In the genomic region with DNA sequence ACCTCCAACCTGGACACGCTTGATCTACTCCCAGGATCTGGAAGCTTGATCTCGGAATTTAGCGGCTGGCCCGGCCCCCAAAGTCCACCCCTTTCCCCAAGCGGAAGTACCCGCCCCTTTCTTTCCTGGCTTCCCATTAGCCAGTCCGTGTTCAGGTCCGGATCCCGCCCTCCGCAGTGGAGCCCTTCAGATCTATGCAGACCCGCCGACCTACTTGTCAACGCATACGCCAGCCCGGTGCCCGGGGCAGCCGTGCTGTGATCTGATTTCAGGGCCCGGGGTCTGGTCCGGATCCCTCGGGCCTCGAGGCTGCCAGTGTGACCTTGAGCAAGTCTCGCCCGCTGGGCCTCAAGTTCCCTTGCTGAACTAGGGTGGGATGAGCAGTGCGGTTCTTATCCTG, we compare ENCODE assay signal across 8 mouse cellular contexts. TPM values are rescaled to one million over a fixed set of nuclear protein-coding genes. Genes with fewer than 3 reads are reported as not detected.
DNase-seq lines count a peak whose midpoint lies in the region; ATAC-seq and TF ChIP-seq lines count a peak whose summit lies in the region.

TSS of gene Nudt22 (minus strand) at position 112 of the 400 bp plus-strand sequence.
TSS of gene Trpt1 (plus strand) at position 126 of the 400 bp plus-strand sequence.

- H3K27ac ChIP-seq in intestine, postnatal 0 days (ENCODE audit: low read depth, low read length), result peak within 1 kb of the TSS; percentile 74
- peak within 1 kb of the TSS; percentile 65 for H3K27ac ChIP-seq in limb, embryonic 13.5 days
- peak within 1 kb of the TSS; percentile 78 for H3K27ac ChIP-seq in midbrain, embryonic 15.5 days
- peak within 1 kb of the TSS; percentile 39 for H3K27ac ChIP-seq in spleen, adult 2 months (ENCODE audit: insufficient read depth, low read length)

- ATAC-seq in intestine, postnatal 0 days, result peak; percentile 58
- ATAC-seq in limb, embryonic 13.5 days (ENCODE audit: low FRiP score, low read depth), result peak; percentile 84
- peak; percentile 65 for ATAC-seq in midbrain, embryonic 15.5 days (replicated peaks)

- H3K4me1 ChIP-seq in intestine, postnatal 0 days (replicated peaks; ENCODE audit: control insufficient read depth, insufficient read depth, low read length), result peaks cover 13% of the 10 kb centered on the region; the same call in 1 of the 2 replicates
- peaks cover 42% of the 10 kb centered on the region for H3K4me1 ChIP-seq in limb, embryonic 13.5 days
- H3K4me1 ChIP-seq in midbrain, embryonic 15.5 days, result peaks cover 48% of the 10 kb centered on the region
- H3K4me1 ChIP-seq in spleen, adult 2 months (ENCODE audit: control insufficient read depth, insufficient read depth, insufficient read length), result peaks cover 20% of the 10 kb centered on the region

- peaks cover 7% of the 10 kb centered on the region; the same call in 1 of the 2 replicates for H3K36me3 ChIP-seq in intestine, postnatal 0 days (ENCODE audit: control insufficient read depth, insufficient read depth)
- peaks cover 28% of the 10 kb centered on the region for H3K36me3 ChIP-seq in limb, embryonic 13.5 days
- H3K36me3 ChIP-seq in midbrain, embryonic 15.5 days (replicated peaks), result 0 out of 2 replicates have a peak, but pooled peaks cover 11% of the 10 kb centered on the region
- H3K36me3 ChIP-seq in spleen, adult 2 months (ENCODE audit: control insufficient read depth, insufficient read depth, low read length), result peaks cover 20% of the 10 kb centered on the region

- peak within 1 kb of the TSS; percentile 48 for H3K4me3 ChIP-seq in intestine, postnatal 0 days (ENCODE audit: low read depth, low read length)
- peak within 1 kb of the TSS; percentile 65 for H3K4me3 ChIP-seq in limb, embryonic 13.5 days
- H3K4me3 ChIP-seq in midbrain, embryonic 15.5 days, result peak within 1 kb of the TSS; percentile 69
- H3K4me3 ChIP-seq in spleen, adult 2 months (ENCODE audit: extremely low read depth, insufficient read depth, insufficient read length), result peak within 1 kb of the TSS; percentile 62

- DNase-seq in layer of hippocampus, adult 11-12 months (ENCODE audit: low spot score), result peak; percentile 83
- DNase-seq in layer of hippocampus, adult 9-10 months (ENCODE audit: low spot score), result no peak
- DNase-seq in embryo, embryonic 9.5 days (ENCODE audit: extremely low spot score), result peak; percentile 88
- no peak for DNase-seq in gonadal fat pad, adult 2 months (ENCODE audit: low read depth)
- DNase-seq in spleen, adult 2 months (ENCODE audit: low read depth in 1 of 2, low spot score in 2 of 2), result peak in 1 of 2 experiments; percentile 57

- peak within 1 kb of the TSS; percentile 47 for H3K9ac ChIP-seq in intestine, postnatal 0 days (ENCODE audit: low read depth, low read length)
- peak within 1 kb of the TSS; percentile 77 for H3K9ac ChIP-seq in limb, embryonic 13.5 days
- H3K9ac ChIP-seq in midbrain, embryonic 15.5 days, result peak within 1 kb of the TSS; percentile 78

- no peaks in the 10 kb centered on the region for H3K27me3 ChIP-seq in intestine, postnatal 0 days (replicated peaks; ENCODE audit: control insufficient read depth, insufficient read depth, low read length)
- no peaks in the 10 kb centered on the region for H3K27me3 ChIP-seq in limb, embryonic 13.5 days
- H3K27me3 ChIP-seq in midbrain, embryonic 15.5 days (replicated peaks), result no peaks in the 10 kb centered on the region
- H3K27me3 ChIP-seq in spleen, adult 2 months (ENCODE audit: control insufficient read depth, insufficient read depth, low read length), result no peaks in the 10 kb centered on the region

- H3K4me2 ChIP-seq in intestine, postnatal 0 days (replicated peaks; ENCODE audit: low read depth), result peak within 1 kb of the TSS; percentile 74
- H3K4me2 ChIP-seq in limb, embryonic 13.5 days (replicated peaks), result peak within 1 kb of the TSS; percentile 88
- peak within 1 kb of the TSS; percentile 91 for H3K4me2 ChIP-seq in midbrain, embryonic 15.5 days

- TF ChIP-seq CTCF in intestine, postnatal 0 days (IDR thresholded peaks at IDR 0.05; ENCODE audit: low read depth), result no peak
- TF ChIP-seq CTCF in spleen, adult 2 months (IDR thresholded peaks at IDR 0.05; ENCODE audit: extremely low read depth, insufficient read depth, insufficient read length, insufficient replicate concordance), result no peak

- no peaks in the 10 kb centered on the region for H3K9me3 ChIP-seq in intestine, postnatal 0 days (ENCODE audit: control insufficient read depth)
- H3K9me3 ChIP-seq in limb, embryonic 13.5 days, result no peaks in the 10 kb centered on the region
- H3K9me3 ChIP-seq in midbrain, embryonic 15.5 days, result no peaks in the 10 kb centered on the region

- no peak for TF ChIP-seq POLR2A in spleen, adult 2 months (IDR thresholded peaks at IDR 0.05; ENCODE audit: low read depth, low read length)

- WGBS in intestine, postnatal 0 days, result under 1% methylated on average over 24 of the region's 24 CpGs
- WGBS in limb, embryonic 13.5 days, result under 1% methylated on average over 24 of the region's 24 CpGs
- under 1% methylated on average over 24 of the region's 24 CpGs for WGBS in midbrain, embryonic 15.5 days
- WGBS in spleen, adult 2 months, result 2% methylated on average over 24 of the region's 24 CpGs

RNA-seq across cellular contexts. Expression of gene Nudt22, which starts in this region (rescaled TPM):
- polyA plus RNA-seq in gonadal fat pad, adult 2 months (2012; rRNA removed), result 45.2 and 46.9 TPM in 2 replicates
- 50.4 and 51.9 TPM in 2 replicates for polyA plus RNA-seq in intestine, postnatal 0 days (2015; fragmentation: Nextera tagmentation; extraction: Ambion mirVana)
- polyA plus RNA-seq in limb, embryonic 13.5 days (2015; fragmentation: Nextera tagmentation; extraction: Ambion mirVana), result 24.0 and 25.8 TPM in 2 replicates
- polyA plus RNA-seq in midbrain, embryonic 15.5 days (2015; fragmentation: Nextera tagmentation; extraction: Ambion mirVana), result 21.0 and 22.5 TPM in 2 replicates
- 19.4 and 26.5 TPM in 2 replicates for polyA plus RNA-seq in spleen, adult 2 months (2012; rRNA removed)

RNA-seq across cellular contexts. Expression of gene Trpt1, which starts in this region (rescaled TPM):
- polyA plus RNA-seq in gonadal fat pad, adult 2 months (2012; rRNA removed), result 18.6 and 21.1 TPM in 2 replicates
- 7.6 and 10.2 TPM in 2 replicates for polyA plus RNA-seq in intestine, postnatal 0 days (2015; fragmentation: Nextera tagmentation; extraction: Ambion mirVana)
- polyA plus RNA-seq in limb, embryonic 13.5 days (2015; fragmentation: Nextera tagmentation; extraction: Ambion mirVana), result 11.9 and 13.6 TPM in 2 replicates
- 18.5 and 19.8 TPM in 2 replicates for polyA plus RNA-seq in midbrain, embryonic 15.5 days (2015; fragmentation: Nextera tagmentation; extraction: Ambion mirVana)
- 4.7 and 6.4 TPM in 2 replicates for polyA plus RNA-seq in spleen, adult 2 months (2012; rRNA removed)

Comparison
In these comparisons a context has a peak if more than half of its experiments do, and no peak if none do; other contexts are left out.
1. DNase-seq: peak in layer of hippocampus, adult 11-12 months (single experiment) and embryo, embryonic 9.5 days (single experiment); none in layer of hippocampus, adult 9-10 months (single experiment) and gonadal fat pad, adult 2 months (single experiment).
2. Peak in every context shown above with its lines, with median percentiles within 50 percentile points of each other: ATAC-seq, H3K27ac ChIP-seq, H3K4me2 ChIP-seq, H3K4me3 ChIP-seq and H3K9ac ChIP-seq.